Mouse (Mus musculus) hindbrain, postnatal 0 days (tissue): ENCODE data around the gene Lrrc73. TPM values are rescaled to one million over a fixed set of nuclear protein-coding genes. Genes with fewer than 3 reads are reported as not detected.

ENCODE experiments used
- ATAC-seq: fragments of 200-750 bp; cut with Nextera tagmentation; 2 replicates; pipeline ENCODE4 v1.8.0; 2017; ENCODE audit warnings: mild to moderate bottlenecking, moderate TSS enrichment, moderate library complexity
- DNase-seq: peaks from one replicate; pipeline ENCODE4 v3.0.0-alpha.2; 2015; ENCODE audit warnings: low spot score
- H3K27ac ChIP-seq: fragments of 300-500 bp; sonication (generic); 2 replicates; pipeline ENCODE4 v1.5.1; 2014; ENCODE audit warnings: mild to moderate bottlenecking
- H3K27me3 ChIP-seq: fragments of 300-500 bp; sonication (generic); 2 replicates; pipeline ENCODE4 v1.6.1; 2014; ENCODE audit warnings: low read length, mixed read lengths; ENCODE audit not compliant: insufficient read depth
- H3K36me3 ChIP-seq: fragments of 300-500 bp; sonication (generic); 2 replicates; pipeline ENCODE4 v1.6.1; 2014; ENCODE audit warnings: low read length, mixed read lengths; ENCODE audit not compliant: insufficient read depth
- H3K4me1 ChIP-seq: fragments of 300-500 bp; sonication (generic); 2 replicates; pipeline ENCODE4 v1.6.1; 2014; ENCODE audit warnings: antibody characterized with exemption, low read length, mixed read lengths; ENCODE audit not compliant: insufficient read depth
- H3K4me2 ChIP-seq: fragments of 300-500 bp; sonication (generic); 2 replicates; pipeline ENCODE4 v1.6.1; 2014; ENCODE audit warnings: low read depth, mild to moderate bottlenecking, low read length, moderate library complexity, mixed read lengths
- H3K4me3 ChIP-seq: fragments of 300-500 bp; sonication (generic); 2 replicates; pipeline ENCODE4 v1.5.1; 2014; ENCODE audit warnings: low read length
- H3K9ac ChIP-seq: fragments of 300-500 bp; sonication (generic); replicated peaks from 2 replicates; pipeline ENCODE4 v1.6.1; 2014; ENCODE audit warnings: mild to moderate bottlenecking, low read length, moderate library complexity, mixed read lengths
- H3K9me3 ChIP-seq: fragments of 300-500 bp; sonication (generic); 2 replicates; pipeline ENCODE4 v1.6.1; 2016; ENCODE audit warnings: low read length, mixed read lengths
- CTCF ChIP-seq: IDR thresholded peaks from 2 replicates; pipeline ENCODE4 v1.5.1; 2016; ENCODE audit warnings: antibody characterized with exemption, control low read depth, low read depth
- whole genome bisulfite sequencing: fragments of 180-500 bp; shearing (Covaris S2); extraction: QIAGEN DNeasy Blood & Tissue Kit; methylation state at CpG from one replicate; pipeline ENCODE4 v1.1.7; 2014; 5-methylcytosine and 5-hydroxymethylcytosine counted together
- polyA plus RNA-seq: library from polyadenylated mRNA; unstranded; fragments of >200 nt; fragmentation: Nextera tagmentation; extraction: Ambion mirVana; gene quantifications from 2 replicates; pipeline ENCODE4 v1.2.1, GENCODE M21; 2015
- total RNA-seq: library from RNA; depleted of rRNA; stranded (reverse); fragments of >200 nt; gene quantifications from 2 replicates; pipeline ENCODE4 v1.2.3, GENCODE M21; 2014

Gene Lrrc73
- total and polyA plus RNA-seq, 2 experiments from 2014 or later: 27.2 to 54.5 TPM

GRCm38 (mm10) chr17:46247512-46248188 is 5.7 kb upstream of the Lrrc73 start, which contains the start of the genes Polr1c and Yipf3:
TSS of gene Polr1c (minus strand) at chr17:46248054.
TSS of gene Yipf3 (plus strand) at chr17:46248080.
- Histone ChIP-seq H3K36me3 (peaks cover 62% of the 10 kb centered on the region), H3K4me3 (peak within 1 kb of the TSS; percentile 91), H3K27me3 (no peaks in the 10 kb centered on the region), H3K9ac (peak within 1 kb of the TSS; percentile 98), H3K9me3 (no peaks in the 10 kb centered on the region), H3K4me2 (peak within 1 kb of the TSS; percentile 83), H3K27ac (peak within 1 kb of the TSS; percentile 89), H3K4me1 (peaks cover 14% of the 10 kb centered on the region)
- DNase-seq: peak; percentile 98
- peak; percentile 95 for ATAC-seq
- WGBS: under 1% methylated on average over 53 of the region's 53 CpGs
- TF ChIP-seq CTCF: no peak

GRCm38 (mm10) chr17:46248189-46248522 is 5.2 kb upstream of the Lrrc73 start:
- WGBS: 2% methylated on average over 37 of the region's 37 CpGs
- no peak for DNase-seq

GRCm38 (mm10) chr17:46251174-46251573 is 2.2 kb upstream of the Lrrc73 start:
- Histone ChIP-seq H3K4me3 (no peak overlapping the region), H3K4me2 (no peak overlapping the region), H3K27me3 (no peaks in the 10 kb centered on the region), H3K36me3 (peaks cover 28% of the 10 kb centered on the region), H3K27ac (no peak overlapping the region), H3K4me1 (peaks cover 27% of the 10 kb centered on the region), H3K9ac (no peak overlapping the region), H3K9me3 (no peaks in the 10 kb centered on the region)
- 79% methylated on average over 7 of the region's 7 CpGs for WGBS
- ATAC-seq (no peak), DNase-seq (no peak)
- peak; percentile 20; the same call in 1 of the 2 replicates for TF ChIP-seq CTCF

More at GRCm38 (mm10) chr17:46248189-46248522, 5.2 kb upstream of the Lrrc73 start:
- H3K4me1 ChIP-seq: peaks cover 14% of the 10 kb centered on the region
- no peaks in the 10 kb centered on the region for H3K9me3 ChIP-seq
- TF ChIP-seq CTCF: no peak
- no peak for ATAC-seq
- H3K9ac ChIP-seq: peak overlapping the region; percentile 98
- H3K27ac ChIP-seq: peak overlapping the region; percentile 89
- H3K27me3 ChIP-seq: no peaks in the 10 kb centered on the region
- peaks cover 57% of the 10 kb centered on the region for H3K36me3 ChIP-seq
- H3K4me2 ChIP-seq: peak overlapping the region; percentile 83
- H3K4me3 ChIP-seq: peak overlapping the region; percentile 91

- Histone ChIP-seq H3K4me2 (peak overlapping the region; percentile 97), H3K27ac (peak overlapping the region; percentile 82), H3K4me3 (peak overlapping the region; percentile 78; the same call in 1 of the 2 replicates), H3K9me3 (no peaks in the 10 kb centered on the region), H3K27me3 (no peaks in the 10 kb centered on the region), H3K36me3 (peaks cover 36% of the 10 kb centered on the region), H3K4me1 (peaks cover 21% of the 10 kb centered on the region), H3K9ac (no peak overlapping the region)
- 53% methylated on average over 14 of the region's 14 CpGs for WGBS
- peak; percentile 67 for TF ChIP-seq CTCF
- ATAC-seq (0 out of 2 replicates have a peak, but pooled peaks have one; percentile 0), DNase-seq (peak; percentile 78)
Observed at GRCm38 (mm10) chr17:46252571-46253451, 520 bp upstream of the Lrrc73 start.

- Histone ChIP-seq H3K27ac (peak overlapping the region; percentile 82), H3K4me3 (peak overlapping the region; percentile 78), H3K36me3 (peaks cover 41% of the 10 kb centered on the region), H3K4me2 (peak overlapping the region; percentile 97), H3K9me3 (no peaks in the 10 kb centered on the region), H3K27me3 (no peaks in the 10 kb centered on the region), H3K9ac (peak overlapping the region; percentile 76), H3K4me1 (peaks cover 15% of the 10 kb centered on the region)
- DNase-seq (peak; percentile 42), ATAC-seq (peak; percentile 30)
- TF ChIP-seq CTCF: no peak
- WGBS: under 1% methylated on average over 43 of the region's 54 CpGs
Observed at GRCm38 (mm10) chr17:46254106-46254505, 775 bp downstream of the Lrrc73 start.

GRCm38 (mm10) chr17:46255147-46255546 is 1.8 kb downstream of the Lrrc73 start:
- H3K27ac ChIP-seq: no peak overlapping the region
- H3K4me1 ChIP-seq: peaks cover 13% of the 10 kb centered on the region
- H3K36me3 ChIP-seq: peaks cover 45% of the 10 kb centered on the region
- 26% methylated on average over 6 of the region's 6 CpGs for WGBS
- H3K4me2 ChIP-seq: peak overlapping the region; percentile 97
- H3K9me3 ChIP-seq: no peaks in the 10 kb centered on the region
- peak overlapping the region; percentile 76; the same call in 1 of the 2 replicates for H3K9ac ChIP-seq
- no peak for TF ChIP-seq CTCF
- peak overlapping the region; percentile 78 for H3K4me3 ChIP-seq
- no peaks in the 10 kb centered on the region for H3K27me3 ChIP-seq
- DNase-seq: no peak
- no peak for ATAC-seq
